Mouse (Mus musculus): ENCODE data around the gene Angel2.

DNA sequence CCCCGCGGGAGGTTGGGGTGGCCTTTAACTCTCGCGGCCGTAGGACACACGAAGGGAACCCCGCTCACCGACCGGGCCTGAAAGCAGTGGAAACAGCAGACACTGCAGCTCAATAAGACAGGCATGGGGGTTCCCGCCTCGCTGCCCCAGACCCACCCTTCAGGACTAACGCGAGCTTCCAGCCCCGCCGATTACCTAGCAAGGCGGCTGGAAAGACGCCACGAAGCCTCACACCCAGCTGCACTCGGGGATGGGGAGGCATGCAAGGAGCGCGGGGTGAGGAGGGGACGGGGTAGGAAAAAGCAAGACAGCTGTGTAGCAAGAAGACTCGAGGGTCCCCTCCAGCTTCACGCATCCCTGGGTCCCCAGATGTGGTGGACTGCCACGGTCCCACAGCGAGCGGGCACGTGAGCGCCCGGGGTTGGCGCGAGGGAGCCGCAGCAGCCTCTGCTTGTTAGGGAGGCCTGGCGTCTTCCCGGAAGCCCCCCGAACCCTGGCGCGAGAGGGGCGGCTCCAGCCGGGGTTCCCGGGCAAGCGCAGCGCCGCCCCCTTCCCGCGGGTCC, 53.7 kb downstream of the Angel2 start:
- TF ChIP-seq EP300 (IDR thresholded peaks at IDR 0.05), result no peak
- TF ChIP-seq CTCF (IDR thresholded peaks at IDR 0.05), result no peak
